Mouse (Mus musculus): Measurements from ENCODE around the gene P3h3.
"Not testable (repeated sequence)": the region's sequence is repeated elsewhere in the genome, so short reads cannot be mapped to it uniquely, and the experiment has no call there.

P3h3 gene

DNA sequence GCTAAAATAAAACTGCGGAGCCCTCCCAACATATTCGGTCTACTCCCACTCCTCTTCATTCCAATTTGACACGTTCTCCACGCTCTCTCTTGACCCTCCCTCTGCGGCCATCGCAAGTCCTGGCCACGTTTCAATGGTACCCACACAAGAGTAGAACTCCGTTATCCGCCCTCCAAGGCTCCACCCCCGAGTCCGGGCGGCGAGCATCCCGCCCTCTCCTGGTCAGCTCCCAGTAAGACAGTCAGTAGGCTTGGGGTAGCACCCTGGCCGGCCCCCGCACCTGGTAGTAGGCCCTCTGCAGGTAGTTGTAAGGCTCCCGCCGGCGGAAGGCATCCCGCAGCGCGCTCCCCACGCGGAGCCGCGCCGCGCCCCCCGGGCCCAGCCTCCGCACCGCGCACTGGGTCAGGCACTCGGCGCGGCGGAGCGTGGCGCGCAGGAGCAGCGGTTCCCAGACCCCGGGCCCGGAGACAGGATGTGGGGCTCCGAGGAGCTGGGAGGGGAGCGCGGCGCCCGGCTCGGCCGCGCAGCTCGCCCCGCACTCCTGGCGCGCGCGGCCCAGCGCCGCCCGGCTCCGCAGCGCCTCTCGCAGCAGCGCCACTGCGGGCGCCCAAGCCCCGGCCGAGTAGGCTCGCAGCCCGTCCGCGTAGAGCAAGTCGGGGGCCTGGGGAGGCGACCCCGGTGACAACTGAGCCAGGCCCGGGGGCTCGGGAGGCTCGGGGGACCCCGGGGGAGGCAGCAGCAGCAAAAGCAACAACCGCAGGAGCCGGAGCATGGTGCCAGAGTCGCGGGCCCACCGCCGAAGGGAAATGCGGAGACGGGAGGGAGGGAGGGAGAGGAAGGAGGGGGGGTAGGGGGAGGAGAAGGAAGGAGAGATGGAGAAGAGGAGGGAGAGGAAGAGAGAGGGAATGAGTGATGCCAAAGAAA, at the start of gene P3h3:
P3h3 (minus strand) TSS at position 837 of the 924 bp plus-strand sequence.
- peak; percentile 86 to 91 for DNase-seq

DNA sequence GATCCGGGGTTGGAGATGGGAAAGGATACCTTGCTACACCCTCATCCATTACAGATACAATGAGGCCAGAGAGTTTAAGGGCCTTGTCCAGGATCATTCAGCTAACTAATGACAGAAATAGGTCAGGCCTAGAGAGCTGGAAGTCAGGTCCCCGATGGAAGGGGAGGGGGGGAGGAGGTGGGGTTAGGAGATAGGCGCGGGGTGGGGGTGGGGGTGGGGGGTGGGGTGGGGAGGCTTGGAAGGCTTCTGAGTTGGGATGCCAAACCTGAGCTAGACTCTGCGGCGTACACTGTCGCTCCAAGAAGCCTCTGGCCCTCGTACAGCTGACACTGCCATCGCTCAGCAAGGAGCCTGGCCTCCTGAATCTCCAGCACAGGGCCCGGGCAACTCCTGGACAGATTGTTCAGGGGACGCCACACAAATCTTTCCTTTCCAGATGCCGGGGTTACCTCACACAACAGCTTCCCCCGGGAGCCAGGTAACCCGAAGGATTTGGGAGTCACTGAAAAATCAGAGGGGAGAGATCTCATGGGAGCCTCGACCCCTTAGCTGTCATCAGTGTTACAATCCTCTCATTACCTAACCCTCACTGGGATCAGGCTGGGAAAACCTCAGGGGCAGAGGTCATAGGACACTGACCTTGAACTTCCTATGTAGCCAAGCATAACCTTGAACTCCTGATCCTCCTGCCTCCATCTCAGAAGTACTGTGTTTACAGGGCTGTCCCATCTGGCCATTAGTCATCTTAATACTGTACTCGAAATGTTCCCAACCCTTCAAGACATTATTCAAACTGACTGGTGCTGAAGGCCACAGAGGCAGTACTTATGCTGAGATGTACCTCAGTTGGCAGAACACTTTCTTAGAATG, 47.7 kb upstream of the P3h3 start:
- DNase-seq: peak in 1 of 2 experiments; percentile 28

DNA sequence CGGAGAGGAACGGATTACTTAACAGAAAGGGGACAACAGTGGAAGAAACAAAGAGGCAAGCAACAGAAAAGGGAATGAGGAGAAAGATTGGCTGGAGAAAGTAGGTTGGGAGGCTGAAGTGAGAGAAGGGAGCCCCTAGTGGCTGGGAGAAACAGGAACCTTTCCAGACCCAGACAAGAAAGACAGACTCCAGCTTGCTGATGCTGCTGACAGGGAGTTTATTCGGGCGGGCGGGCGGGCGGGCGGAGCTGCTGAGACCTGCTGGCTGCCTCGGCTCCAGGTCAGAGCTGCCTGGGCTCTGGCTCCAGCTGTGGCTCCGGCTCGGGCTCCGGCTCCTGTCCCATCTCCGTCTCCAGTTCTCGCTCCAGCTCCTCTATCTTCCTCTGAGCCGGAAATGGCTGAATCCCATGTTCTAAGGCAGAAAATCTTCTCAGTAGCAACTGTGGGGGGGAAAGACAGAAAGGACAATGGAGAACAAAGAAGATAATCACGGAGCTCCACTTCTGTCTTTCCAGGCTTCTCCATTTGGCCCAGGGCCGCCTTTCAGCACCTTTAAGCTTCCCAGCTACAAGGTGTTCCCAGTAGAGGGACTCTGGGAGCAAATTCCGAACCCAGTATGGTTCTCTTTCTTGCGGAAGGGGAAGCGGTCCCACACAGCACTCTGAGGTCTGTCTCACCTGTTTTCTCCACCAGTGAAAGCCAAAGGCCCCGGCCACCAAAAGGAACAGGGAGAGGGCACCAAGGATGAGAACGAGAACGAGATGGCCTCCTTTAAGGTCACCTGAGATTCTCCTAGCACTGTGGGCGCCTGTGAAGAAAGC, 46.8 kb upstream of the P3h3 start:
- DNase-seq: peak; percentile 71 to 86

DNA sequence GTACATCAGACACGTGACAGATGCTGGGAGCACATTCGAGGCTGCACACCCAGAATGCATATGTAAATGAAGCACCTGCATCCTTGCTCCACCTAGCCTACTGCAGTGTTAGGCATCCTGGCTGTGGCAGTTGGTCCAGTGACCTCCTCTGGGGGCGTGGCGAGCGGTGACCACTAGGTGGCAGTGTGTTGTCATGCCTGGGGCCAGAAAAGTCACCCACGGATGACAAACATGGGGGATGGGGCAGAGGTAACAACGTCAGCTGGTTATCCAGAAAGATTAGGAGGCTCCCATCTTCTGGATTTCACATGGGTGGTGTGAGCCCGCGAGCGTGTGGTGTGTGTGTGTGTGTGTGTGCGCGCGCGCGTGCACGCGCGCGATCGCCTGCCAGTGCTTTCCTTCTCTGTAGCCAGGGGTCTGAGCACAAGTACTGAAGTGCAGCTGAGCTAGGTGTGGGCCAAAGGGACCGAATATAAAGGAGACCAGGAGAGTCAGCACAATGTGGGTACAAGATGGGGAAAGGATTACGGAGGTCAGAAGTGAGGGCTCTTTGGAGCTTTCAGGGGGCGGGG, 46.1 kb upstream of the P3h3 start:
- DNase-seq: peak; percentile 97 to 98

DNA sequence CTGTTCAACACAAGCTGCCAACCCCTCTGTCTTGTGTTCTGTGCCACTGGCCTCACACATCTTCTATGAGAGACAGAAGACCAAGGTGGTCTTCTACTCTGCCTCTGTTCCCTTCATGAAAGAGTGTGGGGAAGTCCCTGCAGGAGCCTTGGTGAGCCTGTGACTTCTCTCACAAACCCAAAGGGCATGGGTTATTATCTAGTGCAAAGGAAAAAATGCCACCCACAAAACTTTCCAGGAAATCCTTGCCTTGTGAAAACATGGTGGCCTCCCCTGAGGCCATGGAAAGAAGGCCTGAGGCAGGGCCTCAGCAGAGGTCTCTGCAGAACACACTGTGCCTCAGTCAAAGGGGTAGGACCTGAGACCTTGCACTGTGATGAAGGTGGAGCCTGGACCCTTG, 44.3 kb upstream of the P3h3 start:
- DNase-seq: no peak

DNA sequence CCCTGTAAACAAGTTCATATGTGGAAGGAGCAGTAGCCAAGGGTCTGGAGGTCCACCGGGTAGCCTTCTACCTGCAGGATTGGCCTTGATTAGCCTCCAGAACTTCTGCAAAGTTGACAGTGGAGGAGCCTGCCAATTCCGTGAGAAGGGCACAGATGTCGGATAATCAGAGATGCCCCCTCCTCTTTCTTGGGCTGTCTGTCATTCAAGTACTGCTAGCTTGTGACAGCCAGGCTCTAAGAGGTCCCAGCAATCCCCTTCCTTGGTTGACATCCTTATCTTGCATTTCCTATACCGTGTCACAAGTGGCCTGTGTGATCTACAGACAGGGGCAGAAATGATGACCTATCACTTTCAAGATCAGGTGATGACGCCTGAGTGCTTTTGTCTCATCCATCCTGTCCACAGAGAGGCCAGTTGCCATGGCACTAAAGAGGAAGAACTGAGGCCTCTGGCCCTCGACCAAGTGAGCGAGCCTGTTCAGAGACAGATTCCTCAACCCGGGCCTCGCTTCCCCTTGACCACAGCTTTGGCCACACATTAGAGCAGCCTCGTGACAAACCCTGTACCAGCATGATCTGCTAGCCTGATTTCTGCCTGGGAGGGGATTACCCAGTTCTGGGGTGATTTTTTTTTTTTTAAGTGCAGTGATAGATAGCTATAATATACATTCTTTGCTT, 43.4 kb upstream of the P3h3 start:
- DNase-seq: peak in 1 of 2 experiments; percentile 36

DNA sequence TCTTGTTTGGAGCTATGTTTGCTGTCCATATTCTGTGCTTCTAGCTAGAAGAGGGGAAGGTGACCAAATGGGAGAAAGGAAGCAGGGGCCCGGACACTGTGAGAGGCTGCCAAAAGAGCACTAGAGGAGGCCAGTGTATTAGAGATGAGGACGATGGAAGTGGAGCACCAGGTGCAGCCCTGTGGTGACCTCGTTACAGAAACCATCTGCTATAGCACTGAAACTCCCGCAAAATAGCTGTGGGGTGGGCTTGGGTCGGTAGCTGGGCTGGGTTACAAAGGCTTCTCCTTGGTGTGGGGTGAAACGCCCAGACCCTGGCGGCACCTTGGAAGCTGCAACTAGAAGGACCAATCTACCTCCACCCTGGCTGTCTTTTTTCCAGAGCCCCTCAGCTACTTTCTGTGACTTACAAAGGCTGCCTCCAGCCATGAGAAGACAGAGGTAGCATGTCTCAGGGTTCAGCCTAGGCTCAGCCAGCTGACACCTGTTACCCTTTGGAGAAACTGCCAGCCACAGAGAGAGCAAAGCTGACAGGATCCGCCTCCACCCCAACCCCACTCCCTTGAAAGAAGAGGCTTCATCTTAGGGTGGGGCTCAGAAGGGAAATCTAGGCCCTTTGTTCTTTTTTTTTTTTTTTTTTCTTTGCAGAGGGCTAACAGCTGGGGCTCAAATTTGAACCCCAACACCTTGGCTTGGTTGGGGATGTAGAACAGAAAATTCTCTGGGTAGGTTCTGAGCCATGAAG, 42.7 kb upstream of the P3h3 start:
- no peak for DNase-seq

DNA sequence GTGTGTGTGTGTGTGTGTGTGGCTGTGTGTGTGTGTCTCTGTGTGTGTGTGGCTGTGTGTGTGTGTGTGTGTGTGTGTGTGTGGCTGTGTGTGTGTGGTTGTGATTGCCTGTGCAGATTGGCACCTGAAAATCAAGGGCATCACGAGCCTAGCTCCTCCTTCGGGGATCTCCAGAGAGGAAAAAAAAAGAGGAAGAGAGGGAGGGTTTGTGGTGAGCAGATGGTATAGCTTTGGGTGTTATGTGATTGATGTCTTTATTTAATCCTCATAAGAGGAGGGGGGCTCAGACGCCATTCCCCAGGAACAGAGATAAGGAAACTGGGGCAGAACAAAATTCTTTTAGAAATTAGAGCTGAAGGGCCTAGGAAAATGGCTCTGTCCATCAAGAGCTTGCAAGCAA, 40.8 kb upstream of the P3h3 start:
- DNase-seq: no peak

DNA sequence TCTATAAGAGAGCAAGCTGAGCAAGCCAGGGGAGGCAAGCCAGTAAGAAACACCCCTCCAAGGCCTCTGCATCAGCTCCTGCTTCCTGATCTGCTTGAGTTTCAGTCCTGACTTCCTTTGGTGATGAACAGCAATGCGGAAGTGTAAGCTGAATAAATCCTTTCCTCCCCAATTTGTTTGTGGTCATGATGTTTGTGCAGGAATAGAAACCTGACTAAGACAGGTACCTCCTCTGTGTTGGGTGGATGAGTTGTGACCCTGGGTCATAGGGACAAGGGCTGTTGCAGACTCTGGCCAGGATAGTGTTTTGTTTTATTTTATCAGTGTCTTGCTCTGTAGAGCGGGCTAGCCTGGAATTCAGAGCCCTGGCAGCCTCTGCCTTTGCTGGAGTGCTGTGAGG, 36.6 kb upstream of the P3h3 start:
- not testable (repeated sequence) for DNase-seq

DNA sequence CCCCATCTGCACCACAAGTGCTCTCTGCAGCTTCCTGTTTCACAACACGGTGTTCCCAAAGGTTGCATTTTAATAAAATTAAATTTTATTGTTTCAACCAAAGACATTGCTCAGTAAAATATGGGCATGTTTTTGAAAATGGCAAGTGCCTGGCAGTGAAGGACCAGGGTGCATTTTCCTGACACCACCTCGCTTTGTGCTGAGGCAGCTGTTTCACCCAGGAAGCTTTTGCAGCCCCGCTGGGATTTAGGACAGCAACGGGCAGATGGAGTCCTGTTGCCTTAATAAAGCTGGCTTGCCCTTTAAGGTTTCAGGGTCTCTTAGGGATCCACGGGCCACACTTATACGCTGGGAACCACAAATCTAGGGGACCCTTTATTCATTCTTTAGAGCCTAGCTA, 33.4 kb upstream of the P3h3 start:
- no peak for DNase-seq

DNA sequence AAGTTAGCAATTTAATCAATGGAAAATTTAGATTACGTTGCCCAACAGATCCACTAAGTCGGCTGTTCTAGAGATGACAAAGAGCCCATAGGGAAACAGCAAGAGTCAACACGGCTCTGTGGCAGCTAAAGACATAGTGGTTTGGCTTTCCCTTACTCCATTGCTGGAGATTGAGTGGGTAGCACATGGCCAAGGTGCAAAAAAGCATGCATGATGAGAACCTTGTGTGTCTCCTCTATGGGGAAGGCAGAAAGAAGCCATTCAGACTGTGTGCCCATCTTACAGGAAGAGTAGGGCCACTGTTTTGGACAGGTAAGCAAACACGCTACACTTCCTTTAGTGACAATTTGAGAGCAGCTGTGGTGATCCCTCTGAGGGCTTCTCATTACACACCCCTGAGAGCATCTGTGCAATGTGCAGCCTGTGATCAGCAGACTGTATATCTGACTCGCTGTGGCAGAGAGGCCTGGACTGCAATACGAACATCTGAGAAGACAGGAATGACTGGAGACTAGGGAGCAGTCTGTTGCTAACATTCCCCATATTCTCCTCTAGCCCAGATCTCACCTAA, 31.1 kb upstream of the P3h3 start:
- no peak for DNase-seq

DNA sequence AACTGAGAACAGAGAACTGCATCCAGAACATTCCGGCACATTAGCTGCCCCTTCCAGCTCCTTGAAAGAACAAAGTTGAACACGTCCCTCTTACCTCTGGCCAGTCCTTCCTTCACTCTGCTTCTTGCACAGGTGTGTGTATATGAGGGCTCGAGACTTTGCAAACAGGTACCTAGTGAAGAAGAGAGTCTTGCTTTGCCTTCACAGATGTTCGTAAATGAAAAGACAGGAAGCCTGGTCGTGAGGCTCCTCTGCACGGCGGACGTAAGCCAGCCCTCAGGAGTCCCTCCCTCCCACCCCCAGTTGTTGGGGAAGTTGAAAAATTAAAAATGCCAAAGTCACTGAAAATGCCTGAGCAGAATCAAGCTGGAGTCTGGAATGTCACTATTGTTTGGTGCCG, 30.4 kb upstream of the P3h3 start, which contains the start of gene Cd4:
Cd4 (minus strand) TSS at position 236 of the 400 bp plus-strand sequence.
- no peak for DNase-seq

DNA sequence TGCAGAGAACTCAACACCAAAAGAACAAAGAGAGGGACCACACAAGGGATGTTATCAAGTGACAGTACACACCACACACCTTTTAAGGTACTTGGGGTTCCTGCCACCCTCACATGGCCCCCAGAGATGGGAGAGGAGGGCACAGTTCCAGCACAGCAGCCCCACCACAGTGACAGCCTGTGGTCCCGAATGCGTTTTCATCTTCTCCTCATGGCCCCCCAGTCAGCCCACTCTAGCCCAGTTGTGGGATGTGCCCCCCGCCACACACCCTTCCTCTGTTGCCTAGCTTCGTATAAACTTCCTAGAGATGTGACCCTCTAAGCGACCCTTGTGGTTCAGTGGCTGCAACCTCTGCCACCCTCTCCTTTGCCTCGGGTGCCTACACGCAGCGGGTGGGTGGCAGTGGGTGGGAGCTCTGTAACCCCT, 28.4 kb upstream of the P3h3 start:
- DNase-seq: no peak

DNA sequence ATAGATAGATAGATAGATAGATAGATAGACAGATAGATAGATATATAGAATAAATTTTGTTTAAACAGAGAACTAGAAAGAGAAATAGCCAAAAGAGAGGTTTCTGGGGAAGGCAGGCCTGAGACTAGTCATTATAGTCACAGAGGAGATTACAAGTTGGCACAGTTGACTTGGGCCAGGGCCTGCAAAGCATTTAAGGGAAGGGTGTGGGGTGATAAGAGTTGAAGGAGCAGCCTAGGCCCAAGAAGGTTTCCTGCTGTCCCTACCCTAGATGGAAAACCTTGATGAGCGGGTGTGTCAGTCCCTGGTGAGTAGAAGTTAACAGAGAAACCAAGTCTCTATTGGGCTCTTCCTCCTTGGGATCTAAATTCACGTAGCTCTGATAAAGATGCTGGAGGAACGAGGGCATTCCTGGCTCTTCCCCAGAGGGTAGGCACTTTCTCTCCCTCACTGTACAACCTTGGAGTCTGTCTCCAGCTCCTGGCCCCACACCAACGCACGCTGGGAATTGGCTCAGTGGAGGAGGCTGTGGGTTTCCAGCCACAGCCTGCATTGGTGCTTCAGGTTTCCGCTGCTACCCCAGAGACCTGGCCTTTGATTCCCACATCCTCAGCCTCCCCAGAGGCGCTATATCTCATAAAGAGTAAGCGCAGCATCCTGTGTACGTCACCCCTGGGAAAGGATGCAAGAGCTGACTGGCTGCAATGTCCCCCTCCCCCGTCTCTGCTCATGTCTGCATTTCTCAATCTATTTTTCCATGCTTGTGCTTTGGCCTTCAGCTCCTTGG, 27.4 kb upstream of the P3h3 start:
- DNase-seq: peak; percentile 43 to 60

DNA sequence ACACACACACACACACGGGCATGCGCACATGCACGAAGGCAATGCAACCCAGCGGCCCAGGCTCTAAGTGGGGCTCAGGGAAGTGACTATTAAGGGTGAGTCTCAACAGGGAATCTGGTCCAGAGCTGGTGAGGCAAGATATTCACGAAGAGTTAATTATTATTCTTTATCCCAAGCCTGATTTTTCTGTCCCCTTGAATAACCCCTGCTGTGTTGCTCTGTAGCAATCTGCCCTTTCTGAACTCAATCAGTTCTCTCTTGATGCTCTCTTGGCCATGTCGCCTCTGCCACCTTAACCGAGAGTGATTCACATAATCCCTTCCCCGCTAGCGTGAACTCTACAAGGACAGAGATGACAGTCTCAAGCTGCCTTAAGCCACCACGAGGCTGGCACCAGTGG, 25.8 kb upstream of the P3h3 start:
- no peak for DNase-seq

DNA sequence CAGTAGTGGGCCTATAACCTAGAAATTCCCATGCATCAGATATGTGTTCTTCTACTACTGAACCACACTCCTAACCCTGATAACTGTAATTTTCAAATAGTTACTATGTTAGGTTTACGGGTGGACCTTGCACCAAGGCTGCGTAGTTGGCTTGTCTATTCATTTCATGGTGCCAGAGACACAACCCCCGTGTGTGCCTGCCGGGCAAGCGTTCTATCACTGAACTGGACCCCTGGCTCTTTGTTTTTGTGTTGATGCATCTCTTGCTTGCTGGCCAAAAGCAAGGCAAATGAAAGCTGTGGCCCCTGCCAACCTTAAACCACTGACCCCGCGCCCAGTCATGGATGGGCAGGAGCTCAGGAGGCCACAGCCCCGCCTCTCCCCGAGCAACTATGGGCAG, 24.3 kb upstream of the P3h3 start:
- DNase-seq: no peak

DNA sequence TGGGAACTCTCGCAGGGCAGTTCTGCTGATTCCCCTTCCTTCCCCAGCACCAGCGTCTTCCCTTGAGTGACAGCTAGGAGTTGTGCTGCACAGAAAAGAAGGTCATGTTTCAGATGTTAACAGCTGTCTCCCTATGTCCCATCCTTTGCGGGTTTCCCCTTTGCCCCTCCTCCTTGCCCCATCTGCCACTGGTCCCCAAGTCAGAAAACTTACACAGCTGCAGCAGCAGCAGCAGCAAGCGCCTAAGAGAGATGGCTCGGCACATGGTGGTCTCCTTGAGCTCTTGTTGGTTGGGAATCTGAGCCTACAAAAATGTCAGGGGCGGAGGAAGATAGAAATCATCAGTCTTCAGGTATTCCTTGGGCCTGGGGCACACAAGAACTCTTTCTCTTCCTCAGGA, 21.8 kb upstream of the P3h3 start:
- DNase-seq: no peak

DNA sequence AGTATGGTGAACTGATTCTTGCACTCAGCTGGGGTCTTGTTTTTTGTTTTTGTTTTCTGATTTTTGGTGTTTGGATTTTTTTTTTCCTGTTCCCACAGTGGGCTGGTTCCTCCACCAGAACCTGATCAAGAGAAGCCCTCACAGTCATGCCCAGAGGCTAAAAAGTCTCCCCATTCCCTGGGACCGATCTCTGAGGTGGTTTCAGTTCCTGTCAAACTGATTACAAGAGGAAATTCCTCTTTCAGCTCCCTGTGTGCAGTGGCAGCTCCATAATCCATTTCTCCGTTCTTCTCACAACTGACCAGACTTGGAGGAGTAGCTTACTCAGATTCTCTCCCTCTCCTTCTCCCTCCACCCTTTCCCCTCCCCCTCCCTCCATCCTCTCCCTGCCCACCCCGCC, 16.8 kb upstream of the P3h3 start:
- DNase-seq: no peak

DNA sequence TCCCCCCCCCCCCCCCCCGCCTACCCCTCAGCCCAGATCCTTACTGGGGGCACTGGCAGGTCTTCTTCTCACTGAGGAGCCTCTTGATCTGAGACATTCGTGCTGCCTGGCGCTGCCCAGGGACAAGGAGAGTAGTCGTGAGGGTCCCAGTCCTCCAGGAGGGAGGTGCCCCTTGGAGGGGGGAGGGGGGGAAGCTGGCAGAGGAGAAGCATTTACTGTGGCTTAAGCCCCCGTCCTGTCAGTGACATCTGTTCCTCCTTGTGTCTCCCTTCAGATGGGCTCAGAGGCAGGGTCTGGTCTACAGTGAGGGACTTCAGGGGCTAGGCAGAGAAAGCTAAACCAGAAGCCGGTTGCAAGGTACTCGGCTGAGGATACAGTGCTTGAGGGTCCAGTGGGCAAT, 9.0 kb upstream of the P3h3 start:
- no peak for DNase-seq
